Mouse (Mus musculus): ENCODE results near the gene Olfr9.
"Not testable (repeated sequence)": the region's sequence is repeated elsewhere in the genome, so short reads cannot be mapped to it uniquely, and the experiment has no call there.

The Olfr9 gene

GRCm38 (mm10) chr10:128989131-128989530 is at the start of gene Olfr9:
Olfr9 (plus strand) TSS chr10:128989431.
- DNase-seq, result not testable (repeated sequence)

DNA sequence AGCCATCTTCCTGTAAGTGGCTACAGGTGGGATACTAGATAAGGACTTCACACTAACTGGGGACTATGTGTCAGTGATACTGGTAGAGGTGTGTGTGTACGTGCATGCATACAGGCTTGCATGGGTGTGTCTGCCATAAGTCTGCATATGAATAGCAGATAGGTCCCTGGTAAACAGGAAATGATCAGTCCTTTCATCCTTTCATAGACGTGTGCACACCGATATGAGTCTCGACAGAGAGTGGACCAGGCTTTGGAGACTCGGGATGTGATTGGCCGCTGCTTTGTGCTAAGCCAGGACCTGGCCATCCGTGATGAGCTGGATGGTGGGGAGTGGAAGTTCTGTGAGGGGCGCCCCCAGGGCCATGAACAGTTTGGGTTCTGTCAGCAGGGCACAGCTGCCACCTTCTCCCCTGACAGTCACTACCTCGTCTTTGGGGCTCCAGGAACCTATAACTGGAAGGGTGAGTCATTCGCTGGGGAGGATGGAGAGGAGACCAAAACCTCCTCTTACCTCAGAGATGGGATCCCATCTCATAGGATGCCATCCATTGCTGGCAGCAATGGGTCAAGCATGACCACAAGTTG is 48.7 kb upstream of the Olfr9 start:
- DNase-seq, result no peak

GRCm38 (mm10) chr10:128945675-128946074 is 43.6 kb upstream of the Olfr9 start:
- DNase-seq, result peak; percentile 42 to 65

- no peak for DNase-seq
Observed at GRCm38 (mm10) chr10:128947496-128947895, 41.7 kb upstream of the Olfr9 start.

DNA sequence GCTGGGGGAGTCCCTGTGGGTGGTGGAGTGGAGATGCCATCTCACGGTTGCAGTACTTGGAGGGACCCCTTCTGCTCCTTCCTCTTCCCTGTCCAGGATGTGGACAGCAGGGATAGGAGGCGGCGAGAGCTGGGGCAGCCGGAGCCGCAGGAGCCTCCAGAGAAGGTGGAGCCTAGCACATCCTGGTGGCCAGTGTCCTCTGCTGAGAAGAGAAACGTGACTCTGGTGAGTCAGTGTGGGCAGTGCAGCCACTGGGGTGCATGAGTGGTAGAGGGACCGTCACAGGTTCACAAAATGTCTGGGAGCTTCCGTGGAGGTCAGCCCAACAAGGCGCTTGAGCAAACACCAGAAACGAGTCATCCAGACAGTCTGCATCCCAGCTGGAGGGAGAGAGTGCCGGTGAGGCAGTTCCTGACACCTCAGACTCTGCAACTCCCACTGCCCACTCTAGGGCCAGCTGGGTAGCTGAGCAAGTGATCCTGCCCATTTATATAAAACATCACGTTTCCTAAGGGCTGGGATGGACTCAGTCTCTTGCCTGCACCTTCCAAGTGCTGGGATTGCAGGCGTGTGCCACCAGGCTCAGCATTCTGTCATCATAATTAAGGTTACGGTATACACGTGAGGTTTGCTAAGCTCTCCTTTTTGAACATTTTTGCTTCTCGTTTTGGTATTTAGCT is 38.9 kb upstream of the Olfr9 start:
- no peak for DNase-seq

- peak in 1 of 2 experiments; percentile 40 for DNase-seq
Observed at GRCm38 (mm10) chr10:128958340-128958739, 30.9 kb upstream of the Olfr9 start.

GRCm38 (mm10) chr10:128960142-128960541 is 29.1 kb upstream of the Olfr9 start:
- DNase-seq, result no peak

DNA sequence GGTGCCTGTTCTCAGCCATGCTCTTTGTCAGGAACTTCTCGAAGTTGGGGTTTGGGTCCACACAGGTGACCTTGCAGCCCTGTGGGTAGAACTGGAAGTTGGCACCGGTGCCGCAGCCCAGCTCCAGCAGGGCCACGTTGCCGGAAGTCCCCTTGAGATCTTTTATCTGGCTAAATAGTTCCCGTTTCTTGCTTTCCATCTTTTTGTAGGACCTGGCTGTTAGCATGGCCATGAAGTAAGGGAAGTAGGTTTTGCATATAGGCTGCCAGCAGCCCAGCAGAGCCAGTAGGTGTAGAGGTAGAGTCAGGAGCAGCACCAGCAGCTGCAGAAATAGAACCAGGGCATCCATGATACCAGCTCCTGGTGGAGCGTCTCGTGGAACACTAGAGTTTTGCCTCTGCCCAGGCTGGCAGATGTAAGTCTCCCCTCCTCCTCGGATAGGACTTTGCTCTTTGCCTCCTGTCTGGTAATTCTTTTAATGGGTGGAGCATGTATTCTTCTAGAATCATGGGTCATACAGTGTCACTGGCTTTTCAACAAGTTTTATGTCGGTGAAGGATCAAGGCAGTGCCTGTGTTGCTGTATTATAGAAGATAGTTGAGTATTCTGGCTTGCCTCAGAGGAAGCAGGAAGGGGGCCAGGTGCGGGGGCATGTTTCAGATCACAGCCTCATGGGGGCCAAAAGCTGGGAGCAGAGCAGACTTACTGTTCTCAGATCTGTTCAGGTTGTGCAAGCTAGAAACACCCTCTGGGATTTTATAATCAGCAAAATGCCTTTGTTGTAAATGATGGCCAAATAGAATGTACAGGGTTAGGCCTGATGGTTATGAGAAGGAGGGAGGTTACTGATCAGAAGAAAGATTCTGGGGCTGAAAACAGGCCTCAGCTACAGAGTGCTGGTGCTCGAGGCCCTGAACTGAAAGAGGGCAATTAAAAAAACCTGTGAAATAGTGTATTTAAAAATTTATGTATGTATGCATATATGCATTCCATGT is 28.3 kb upstream of the Olfr9 start, which contains the start of gene Mettl7b:
Mettl7b (minus strand) TSS at position 399 of the 995 bp plus-strand sequence.
- peak; percentile 80 to 82 for DNase-seq

- DNase-seq, result peak; percentile 73 to 86
Observed at GRCm38 (mm10) chr10:128964961-128965360, 24.3 kb upstream of the Olfr9 start.

GRCm38 (mm10) chr10:128965871-128966270 is 23.4 kb upstream of the Olfr9 start:
- no peak for DNase-seq

DNA sequence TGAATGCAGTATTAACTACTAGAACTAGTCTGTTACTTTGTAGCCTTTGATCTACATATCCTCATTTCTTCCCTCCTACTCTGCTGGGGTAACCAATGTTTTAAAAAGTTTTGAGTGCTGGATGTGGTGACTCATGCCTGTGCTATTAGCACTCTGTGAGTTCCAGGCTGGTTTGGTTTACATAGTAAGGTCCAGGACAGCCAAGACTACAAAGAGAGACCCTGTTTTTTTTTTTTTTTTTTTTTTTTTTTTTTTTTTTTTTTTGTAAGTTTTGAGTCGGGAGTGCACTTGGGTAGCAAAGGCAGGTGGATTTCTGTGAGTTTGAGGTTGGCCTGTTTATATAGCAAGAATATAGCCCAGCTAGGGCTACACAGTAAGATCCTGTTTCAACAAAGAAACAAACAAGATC is 20.9 kb upstream of the Olfr9 start:
- no peak for DNase-seq

DNA sequence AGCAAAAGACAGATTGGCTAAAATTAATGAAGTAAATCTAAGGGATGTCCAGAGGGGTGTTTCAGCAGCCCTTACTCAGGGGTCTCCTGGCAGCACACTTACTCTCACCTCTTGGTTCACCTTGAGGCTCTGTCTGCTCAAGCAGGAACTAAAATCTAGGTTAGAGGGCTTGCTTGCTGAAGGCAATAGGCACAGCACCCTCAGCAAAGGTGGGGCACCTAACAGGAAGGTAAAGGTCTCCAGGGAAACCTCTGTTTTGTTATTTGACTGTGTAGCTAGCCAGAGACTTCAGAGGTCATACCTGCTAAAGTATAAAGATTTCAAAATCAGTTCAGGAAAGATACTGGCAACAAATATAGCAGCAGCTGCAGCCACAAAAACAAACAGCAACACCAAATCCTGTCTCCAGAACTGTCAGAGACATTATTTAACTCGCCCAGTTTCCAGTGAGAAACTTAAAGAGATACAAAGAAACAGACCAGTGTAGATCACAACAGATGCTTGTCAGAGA is 18.4 kb upstream of the Olfr9 start:
- DNase-seq, result no peak

DNA sequence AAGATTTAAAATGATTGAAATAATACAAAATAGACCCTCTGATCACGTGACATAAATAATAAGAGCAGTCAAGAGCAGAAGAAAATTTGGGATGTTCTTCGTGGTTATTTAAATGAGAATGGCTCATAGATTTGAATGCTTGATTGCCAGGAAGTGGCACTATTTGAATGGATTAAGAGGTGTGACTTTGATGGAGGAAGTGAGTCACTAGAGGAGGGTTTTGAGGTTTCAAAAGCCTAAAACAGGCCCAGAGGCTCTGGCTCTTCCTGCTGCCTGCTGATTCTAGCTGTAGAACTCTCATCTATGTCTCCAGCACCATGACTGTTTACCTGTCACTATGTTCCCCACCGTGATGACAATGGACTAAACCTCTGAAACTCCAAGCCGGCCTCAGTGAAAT is 16.4 kb upstream of the Olfr9 start:
- no peak for DNase-seq

GRCm38 (mm10) chr10:128976395-128976794 is 12.8 kb upstream of the Olfr9 start:
- DNase-seq, result no peak

GRCm38 (mm10) chr10:128977522-128978114 is 11.6 kb upstream of the Olfr9 start:
- peak; percentile 48 to 52 for DNase-seq

DNA sequence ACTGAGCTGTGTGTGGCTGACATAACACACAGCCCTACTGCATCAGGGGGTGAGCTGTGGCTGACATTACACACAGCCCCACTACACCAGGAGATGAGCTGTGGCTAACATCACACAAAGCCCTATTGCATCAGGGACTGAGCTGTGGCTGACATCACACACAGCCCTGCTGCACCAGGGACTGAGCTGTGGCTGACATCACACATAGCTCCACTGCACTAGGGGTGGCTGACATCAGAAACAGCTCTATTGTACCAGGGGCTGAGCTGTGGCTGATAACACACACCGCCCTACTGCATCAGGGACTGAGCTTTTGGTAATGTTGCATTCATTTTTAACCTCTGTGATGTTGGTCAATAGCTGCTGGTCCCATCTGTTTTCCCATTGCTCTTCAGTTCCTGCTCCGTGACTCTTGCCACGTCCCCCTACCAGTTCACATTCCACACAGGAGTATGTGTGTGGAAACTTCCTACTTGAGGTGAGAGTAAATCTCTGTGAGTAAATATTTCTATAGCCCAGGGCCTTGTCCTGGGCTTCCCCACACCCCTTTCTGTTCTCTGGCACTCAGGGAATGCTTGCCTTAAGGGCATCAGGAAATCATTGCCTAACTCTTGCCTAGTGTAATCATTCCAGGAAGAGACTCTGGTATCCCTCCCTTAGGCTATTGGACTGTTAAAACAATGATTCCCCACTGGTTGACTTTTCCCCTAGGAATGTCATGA is 8.4 kb upstream of the Olfr9 start:
- peak in 1 of 2 experiments; percentile 28 for DNase-seq

DNA sequence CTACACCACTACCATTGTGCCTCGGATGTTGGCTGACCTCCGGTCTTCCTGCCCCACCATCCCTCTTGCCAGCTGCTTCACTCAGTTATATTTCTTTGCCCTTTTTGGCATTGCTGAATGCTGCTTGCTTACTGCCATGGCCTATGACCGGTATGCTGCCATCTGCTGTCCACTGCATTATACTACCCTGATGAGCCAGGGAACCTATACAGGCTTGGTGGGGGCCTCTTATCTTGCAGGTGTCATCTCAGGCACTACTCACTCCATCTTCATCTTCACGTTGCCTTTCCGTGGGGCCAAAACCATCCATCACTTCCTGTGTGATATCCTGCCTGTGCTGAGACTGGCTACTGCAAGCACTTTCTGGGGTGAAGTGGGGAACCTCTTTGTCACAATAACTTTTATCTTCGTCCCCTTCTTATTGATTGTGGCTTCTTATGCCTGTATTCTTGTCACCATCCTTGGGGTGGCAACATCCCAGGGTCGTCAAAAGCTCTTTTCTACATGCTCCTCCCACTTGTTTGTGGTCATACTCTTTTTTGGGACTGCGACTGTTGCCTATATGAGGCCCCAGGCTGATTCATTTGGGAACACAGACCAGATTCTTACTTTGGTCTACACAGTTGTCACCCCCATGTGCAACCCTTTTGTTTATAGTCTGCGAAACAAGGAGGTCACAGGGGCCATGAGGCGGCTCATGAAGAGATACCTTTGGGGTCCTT is 1.1 kb downstream of the Olfr9 start:
- DNase-seq, result not testable (repeated sequence)

GRCm38 (mm10) chr10:128990994-128991393 is 1.8 kb downstream of the Olfr9 start:
- no peak for DNase-seq

DNA sequence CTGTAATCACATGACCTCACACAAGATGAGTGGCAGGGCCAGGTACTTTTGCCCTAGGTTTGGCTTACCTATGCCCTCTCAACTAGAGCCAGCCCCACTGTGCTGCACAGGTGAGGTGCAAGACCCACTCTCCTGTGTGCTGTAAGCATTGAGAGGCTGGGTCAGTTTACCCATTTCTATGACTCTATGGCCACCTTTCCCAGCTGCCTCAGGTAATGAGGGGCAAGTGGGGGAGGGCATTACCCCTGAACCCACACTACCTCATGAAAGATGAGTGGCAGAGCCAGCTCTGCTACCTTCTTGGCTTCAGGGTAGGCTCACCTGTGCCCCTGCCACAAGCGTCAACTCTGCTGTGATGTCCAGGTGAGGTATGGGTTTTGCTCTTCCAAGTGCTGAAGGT is 6.6 kb downstream of the Olfr9 start:
- no peak for DNase-seq

DNA sequence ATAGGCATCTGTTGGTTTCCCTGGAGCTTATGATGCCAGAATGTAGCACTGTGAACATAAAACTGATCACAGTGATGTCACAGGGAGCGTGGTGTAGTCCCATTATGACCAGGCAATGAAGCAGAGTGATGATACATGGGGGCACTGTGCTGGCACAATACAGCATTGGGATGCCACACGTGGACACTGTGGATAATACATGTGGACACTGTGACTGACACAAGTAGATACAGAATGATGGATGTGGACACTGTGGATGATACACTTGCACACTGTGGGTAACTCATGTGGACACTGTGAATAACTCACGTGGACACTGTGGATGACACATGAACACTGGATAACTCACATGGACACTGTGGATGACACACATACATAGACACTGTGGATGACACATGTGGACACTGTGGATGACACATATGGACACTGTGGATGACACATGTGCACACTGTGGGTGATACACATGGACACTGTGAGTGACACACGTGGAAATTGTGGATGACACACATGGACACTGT is 7.4 kb downstream of the Olfr9 start:
- no peak for DNase-seq

Data from kidney, adult 8-10 months (tissue).